Mouse (Mus musculus) forebrain, postnatal 0 days (tissue): ENCODE results near the gene Prr29. TPM values are rescaled to one million over a fixed set of nuclear protein-coding genes. Genes with fewer than 3 reads are reported as not detected.

Experiments
- ATAC-seq: fragments of 200-750 bp; cut with Nextera tagmentation; 2 replicates; pipeline ENCODE4 v1.8.0; 2017; ENCODE audit warnings: mild to moderate bottlenecking, moderate library complexity
- DNase-seq: peaks from one replicate; pipeline ENCODE4 v3.0.0-alpha.2; 2015
- H3K27ac ChIP-seq: fragments of 300-500 bp; sonication (generic); 2 replicates; pipeline ENCODE4 v1.5.1; 2014; ENCODE audit warnings: low read depth, mild to moderate bottlenecking, antibody characterized with exemption, low read length, moderate library complexity, mixed read lengths
- H3K27me3 ChIP-seq: fragments of 300-500 bp; sonication (generic); 2 replicates; pipeline ENCODE4 v1.6.1; 2014; ENCODE audit warnings: mild to moderate bottlenecking, low read length, mixed read lengths; ENCODE audit not compliant: insufficient read depth
- H3K36me3 ChIP-seq: fragments of 300-500 bp; sonication (generic); 2 replicates; pipeline ENCODE4 v1.6.1; 2014; ENCODE audit warnings: mild to moderate bottlenecking, moderate library complexity; ENCODE audit not compliant: insufficient read depth
- H3K4me1 ChIP-seq: fragments of 300-500 bp; sonication (generic); 2 replicates; pipeline ENCODE4 v1.6.1; 2014; ENCODE audit warnings: antibody characterized with exemption; ENCODE audit not compliant: insufficient read depth
- H3K4me2 ChIP-seq: fragments of 300-500 bp; sonication (generic); 2 replicates; pipeline ENCODE4 v1.6.1; 2014; ENCODE audit warnings: low read depth, mild to moderate bottlenecking, moderate library complexity
- H3K4me3 ChIP-seq: fragments of 300-500 bp; sonication (generic); 2 replicates; pipeline ENCODE4 v1.5.1; 2014; ENCODE audit warnings: low read depth, low read length, mixed read lengths
- H3K9ac ChIP-seq: fragments of 300-500 bp; sonication (generic); 2 replicates; pipeline ENCODE4 v1.6.1; 2014; ENCODE audit warnings: mild to moderate bottlenecking
- H3K9me3 ChIP-seq: fragments of 300-500 bp; sonication (generic); 2 replicates; pipeline ENCODE4 v1.6.1; 2016; ENCODE audit warnings: low read length
- CTCF ChIP-seq: sonication (generic); IDR thresholded peaks from 2 replicates; pipeline ENCODE4 v1.5.1; 2016; ENCODE audit warnings: antibody characterized with exemption, control low read depth, low read depth
- WGBS: fragments of 180-500 bp; shearing (Covaris S2); extraction: QIAGEN DNeasy Blood & Tissue Kit; methylation state at CpG from one replicate; pipeline ENCODE4 v1.1.7; 2014; 5-methylcytosine and 5-hydroxymethylcytosine counted together
- polyA plus RNA-seq: library from polyadenylated mRNA; unstranded; fragments of >200 nt; fragmentation: Nextera tagmentation; extraction: Ambion mirVana; gene quantifications from 2 replicates; pipeline ENCODE4 v1.2.1, GENCODE M21; 2015
- total RNA-seq: library from RNA; depleted of rRNA; stranded (reverse); fragments of >200 nt; gene quantifications from 2 replicates; pipeline ENCODE4 v1.2.3, GENCODE M21; 2014

Gene Prr29
- total and polyA plus RNA-seq, 2 experiments from 2014 or later, result 0.69 TPM; not detected in 1

DNA sequence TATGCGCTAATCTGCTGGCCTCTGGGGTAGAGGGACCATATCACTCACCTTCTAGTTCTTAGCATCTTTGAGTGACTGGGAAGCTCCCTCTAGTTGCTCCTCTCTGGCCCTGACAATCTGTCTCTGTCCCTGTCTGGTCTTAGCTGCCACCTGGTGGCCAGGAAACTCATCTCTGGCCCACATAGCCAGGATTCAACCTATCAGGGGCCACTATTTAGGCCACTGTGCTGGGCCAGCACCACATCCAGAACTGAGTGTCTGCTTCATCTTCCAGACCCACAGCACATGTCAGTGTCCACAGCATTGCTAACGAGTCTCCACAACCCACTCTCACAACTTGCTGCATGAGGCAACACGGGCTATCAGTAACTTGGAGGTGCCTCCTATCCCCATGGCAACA is 32.4 kb downstream of the Prr29 start:
- Histone ChIP-seq H3K9me3 (no peaks in the 10 kb centered on the region), H3K4me2 (no peak overlapping the region), H3K27me3 (no peaks in the 10 kb centered on the region), H3K9ac (no peak overlapping the region), H3K27ac (no peak overlapping the region), H3K4me1 (no peaks in the 10 kb centered on the region), H3K4me3 (no peak overlapping the region), H3K36me3 (peaks cover 32% of the 10 kb centered on the region)
- ATAC-seq, result no peak
- TF ChIP-seq CTCF, result peak; percentile 47
- WGBS, result 85% methylated on average over 3 of the region's 3 CpGs
- peak; percentile 1 for DNase-seq

DNA sequence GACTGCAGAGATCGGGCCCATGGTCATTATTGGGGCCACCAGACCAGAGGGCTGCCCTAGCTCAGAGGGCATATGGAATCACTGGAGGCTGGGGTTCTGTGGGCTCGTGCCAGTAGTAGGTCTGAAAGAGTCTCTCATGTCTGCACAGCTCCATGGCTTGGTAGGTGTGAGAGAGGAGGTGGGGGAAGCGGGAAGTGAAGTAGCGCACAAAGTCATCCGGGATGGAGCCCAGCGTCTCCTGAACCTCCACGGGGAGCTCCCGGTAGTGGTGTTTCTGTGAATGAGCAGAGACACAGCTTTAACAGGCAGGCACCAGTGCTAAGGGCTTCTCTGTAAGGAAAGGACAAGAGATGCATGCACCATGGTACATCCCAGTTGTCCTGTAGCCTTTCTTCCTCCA is 33.2 kb downstream of the Prr29 start:
- 94% methylated on average over 8 of the region's 8 CpGs for WGBS
- H3K4me1 ChIP-seq, result no peaks in the 10 kb centered on the region
- no peak overlapping the region for H3K4me3 ChIP-seq
- H3K27me3 ChIP-seq, result no peaks in the 10 kb centered on the region
- no peaks in the 10 kb centered on the region for H3K9me3 ChIP-seq
- ATAC-seq (no peak), DNase-seq (no peak)
- H3K9ac ChIP-seq, result no peak overlapping the region
- peaks cover 39% of the 10 kb centered on the region for H3K36me3 ChIP-seq
- TF ChIP-seq CTCF, result no peak
- H3K27ac ChIP-seq, result no peak overlapping the region
- no peak overlapping the region for H3K4me2 ChIP-seq

DNA sequence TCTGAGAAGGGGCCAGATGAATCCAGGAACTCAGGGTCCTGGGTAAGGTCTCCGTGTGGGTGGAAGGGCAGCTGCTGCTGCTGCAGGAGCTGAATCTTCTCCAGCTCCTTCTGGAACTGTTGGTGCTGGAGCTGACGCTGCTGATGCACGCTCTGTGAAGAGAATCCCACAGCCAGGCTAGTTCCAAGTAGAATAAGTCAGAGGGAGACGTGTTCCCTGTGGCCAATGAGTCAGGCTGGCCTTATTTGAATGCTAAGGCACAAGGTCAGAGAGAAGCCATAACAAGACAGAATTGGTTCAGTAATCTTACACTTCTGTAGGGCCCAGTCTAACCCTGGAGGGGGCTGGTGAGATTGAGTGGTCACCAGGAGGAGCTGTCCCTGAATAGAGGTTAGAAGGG is 44.7 kb downstream of the Prr29 start:
- peaks cover 46% of the 10 kb centered on the region for H3K36me3 ChIP-seq
- H3K9me3 ChIP-seq, result no peaks in the 10 kb centered on the region
- no peaks in the 10 kb centered on the region for H3K27me3 ChIP-seq
- DNase-seq (no peak), ATAC-seq (no peak)
- H3K4me1 ChIP-seq, result no peaks in the 10 kb centered on the region
- 80% methylated on average over 4 of the region's 4 CpGs for WGBS
- no peak overlapping the region for H3K4me3 ChIP-seq
- H3K27ac ChIP-seq, result no peak overlapping the region
- no peak overlapping the region for H3K4me2 ChIP-seq
- no peak overlapping the region for H3K9ac ChIP-seq
- TF ChIP-seq CTCF, result no peak

DNA sequence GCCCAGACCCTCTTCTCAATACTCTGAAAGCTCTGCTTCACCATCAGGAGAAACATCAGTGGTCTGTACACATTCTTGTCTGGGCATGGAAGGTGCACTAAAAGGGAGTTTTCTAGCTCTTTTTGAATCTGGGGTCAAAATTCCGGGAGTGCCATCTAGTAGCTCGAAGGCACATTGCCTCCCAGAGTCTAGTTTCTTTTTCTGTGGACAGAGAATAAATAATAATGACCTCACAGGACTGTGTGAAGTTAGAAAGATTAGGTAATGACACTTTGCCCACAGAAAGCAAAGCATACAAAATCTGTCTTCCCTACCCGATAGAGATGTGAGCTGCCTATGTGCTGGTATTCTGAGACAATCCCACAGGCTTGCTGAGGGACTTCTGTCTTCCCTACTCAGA is 45.2 kb downstream of the Prr29 start:
- no peak for ATAC-seq
- H3K27me3 ChIP-seq, result no peaks in the 10 kb centered on the region
- no peak overlapping the region for H3K4me3 ChIP-seq
- H3K36me3 ChIP-seq, result peaks cover 41% of the 10 kb centered on the region
- no peak overlapping the region for H3K4me2 ChIP-seq
- H3K9me3 ChIP-seq, result no peaks in the 10 kb centered on the region
- no peak overlapping the region for H3K9ac ChIP-seq
- 90% methylated on average over 3 of the region's 3 CpGs for WGBS
- no peaks in the 10 kb centered on the region for H3K4me1 ChIP-seq
- TF ChIP-seq CTCF, result no peak
- DNase-seq, result no peak
- H3K27ac ChIP-seq, result no peak overlapping the region

DNA sequence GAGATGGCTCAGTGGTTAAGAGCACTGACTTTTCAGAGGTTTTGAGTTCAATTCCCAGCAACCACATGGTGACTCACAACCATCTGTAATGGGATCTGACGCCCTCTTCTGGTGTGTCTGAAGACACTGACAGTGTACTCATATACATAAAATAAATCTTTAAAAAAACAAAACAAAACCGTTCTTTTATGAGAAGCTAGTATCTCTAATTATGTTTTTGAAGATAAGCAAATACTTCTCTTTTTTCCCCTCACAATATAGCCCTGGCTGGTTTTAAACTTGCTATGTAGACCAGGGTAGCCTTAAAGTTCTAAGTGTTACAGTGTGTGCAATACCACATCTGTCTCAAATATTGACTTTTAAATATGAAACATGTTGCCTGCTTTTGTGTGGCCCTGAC is 45.9 kb downstream of the Prr29 start:
- H3K9me3 ChIP-seq, result no peaks in the 10 kb centered on the region
- H3K4me3 ChIP-seq, result no peak overlapping the region
- DNase-seq (no peak), ATAC-seq (no peak)
- no peak overlapping the region for H3K27ac ChIP-seq
- H3K36me3 ChIP-seq, result peaks cover 34% of the 10 kb centered on the region
- H3K4me1 ChIP-seq, result no peaks in the 10 kb centered on the region
- H3K4me2 ChIP-seq, result no peak overlapping the region
- TF ChIP-seq CTCF, result no peak
- H3K27me3 ChIP-seq, result no peaks in the 10 kb centered on the region
- H3K9ac ChIP-seq, result no peak overlapping the region
- WGBS, result 89% methylated on average over 2 of the region's 2 CpGs

DNA sequence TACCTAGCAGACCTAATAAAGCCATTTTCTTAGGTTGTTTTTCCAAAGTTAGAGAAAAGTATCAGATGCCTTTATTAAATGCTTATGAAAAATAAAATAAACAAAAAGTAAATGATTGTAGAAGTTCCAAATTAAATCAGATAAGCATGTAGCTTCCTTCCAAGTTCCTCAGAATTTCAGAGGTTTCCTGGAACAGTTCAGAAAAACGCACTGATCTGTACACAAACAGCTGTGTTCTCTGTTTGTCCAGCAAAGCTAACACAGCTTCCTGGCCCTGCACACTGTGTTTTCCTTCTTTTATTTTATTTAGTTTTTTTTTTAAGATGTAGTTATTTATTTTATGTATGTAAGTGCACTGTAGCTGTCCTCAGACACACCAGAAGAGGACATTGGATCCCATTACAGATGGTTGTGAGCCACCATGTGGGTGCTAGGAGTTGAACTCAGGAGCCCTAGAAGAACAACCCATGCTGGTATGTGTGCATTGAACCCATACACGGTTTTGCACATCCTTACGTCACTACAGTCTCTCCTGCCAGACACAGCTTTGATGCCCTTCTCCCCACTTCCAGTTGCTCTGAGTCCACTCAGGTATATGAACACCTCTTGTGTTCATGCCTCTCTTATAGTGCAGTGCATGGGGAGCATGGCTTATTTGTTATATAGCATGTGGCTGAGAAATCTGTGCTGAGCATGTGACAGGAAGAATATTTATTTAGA is 47.5 kb downstream of the Prr29 start:
- H3K27ac ChIP-seq, result no peak overlapping the region
- no peak for TF ChIP-seq CTCF
- H3K36me3 ChIP-seq, result peaks cover 20% of the 10 kb centered on the region
- H3K9me3 ChIP-seq, result no peaks in the 10 kb centered on the region
- no peak overlapping the region for H3K4me3 ChIP-seq
- no peaks in the 10 kb centered on the region for H3K4me1 ChIP-seq
- WGBS, result 89% methylated on average over 3 of the region's 3 CpGs
- DNase-seq (no peak), ATAC-seq (no peak)
- H3K9ac ChIP-seq, result no peak overlapping the region
- no peak overlapping the region for H3K4me2 ChIP-seq
- H3K27me3 ChIP-seq, result no peaks in the 10 kb centered on the region

DNA sequence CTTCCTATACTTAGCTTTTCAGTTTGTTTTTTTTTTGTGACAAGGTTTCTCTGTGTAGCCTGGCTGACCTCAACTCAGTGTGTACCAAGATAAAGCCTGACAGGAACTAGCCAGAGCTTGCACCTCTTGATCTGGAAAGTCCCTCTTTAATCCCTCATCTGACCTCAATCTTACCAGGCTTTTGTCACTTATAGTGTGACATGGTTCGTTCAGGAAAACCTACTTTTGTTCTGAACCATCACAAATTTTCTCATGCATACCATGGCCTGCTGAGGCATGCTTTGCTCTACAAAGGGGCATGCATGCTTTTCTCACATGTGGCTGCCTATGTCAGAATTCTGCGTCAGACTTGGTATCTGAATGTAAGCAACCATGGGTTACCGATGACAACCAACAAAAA is 51.1 kb downstream of the Prr29 start:
- no peak for DNase-seq
- 70% methylated on average over 3 of the region's 3 CpGs for WGBS
- Histone ChIP-seq H3K36me3 (peaks cover 13% of the 10 kb centered on the region), H3K4me3 (no peak overlapping the region), H3K9ac (no peak overlapping the region), H3K9me3 (no peaks in the 10 kb centered on the region), H3K4me1 (no peaks in the 10 kb centered on the region), H3K27ac (no peak overlapping the region), H3K4me2 (no peak overlapping the region), H3K27me3 (no peaks in the 10 kb centered on the region)
- ATAC-seq, result no peak
- no peak for TF ChIP-seq CTCF
